Mouse (Mus musculus) liver, postnatal 0 days (tissue): ENCODE results near the gene Sh3bp1.

ENCODE experiments used
- CTCF ChIP-seq: sonication (generic); IDR thresholded peaks from 2 replicates; pipeline ENCODE4 v1.5.1; 2016; ENCODE audit warnings: antibody characterized with exemption, low read depth
- EP300 ChIP-seq: IDR thresholded peaks from 2 replicates; pipeline ENCODE4 v1.6.1; 2016; ENCODE audit warnings: antibody characterized with exemption, low read depth, mild to moderate bottlenecking

DNA sequence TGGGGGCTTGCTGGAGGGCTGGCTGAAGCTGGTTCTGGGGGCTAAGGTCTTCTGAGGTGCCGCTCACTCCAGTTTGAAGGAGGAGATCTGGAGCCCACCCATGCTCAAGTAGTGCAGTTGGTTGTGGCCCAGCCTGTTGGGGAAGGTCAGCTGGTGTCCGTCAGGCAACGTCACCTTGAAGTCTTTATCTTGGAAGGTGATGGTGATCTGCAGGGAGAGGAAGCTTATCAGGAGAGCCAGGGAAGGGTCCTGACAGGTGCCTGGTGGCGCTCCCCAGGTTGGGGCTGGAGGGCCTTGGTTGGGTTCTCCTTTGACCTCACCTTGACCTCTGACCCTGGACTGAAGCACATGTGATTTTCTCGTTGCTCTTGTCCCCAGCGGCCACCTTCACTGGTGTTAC lies 48.6 kb upstream of the Sh3bp1 start:
- TF ChIP-seq CTCF (no peak), EP300 (no peak)
